Mouse (Mus musculus) frontal cortex, postnatal 25 days (tissue): ENCODE data around the gene Acbd5.
A peak's percentile ranks its signal among the peaks of the same experiment; 100 is the strongest.

Source experiments
- DNase-seq, 2 experiments: peaks; one replicate each; pipeline ENCODE4 v3.0.0; 2022; ENCODE audit warnings: low spot score in 2 of 2

Gene Acbd5

GRCm38 (mm10) chr2:23068894-23069744, 1.2 kb downstream of the Acbd5 start:
- peak; percentile 84 to 93 for DNase-seq

DNA sequence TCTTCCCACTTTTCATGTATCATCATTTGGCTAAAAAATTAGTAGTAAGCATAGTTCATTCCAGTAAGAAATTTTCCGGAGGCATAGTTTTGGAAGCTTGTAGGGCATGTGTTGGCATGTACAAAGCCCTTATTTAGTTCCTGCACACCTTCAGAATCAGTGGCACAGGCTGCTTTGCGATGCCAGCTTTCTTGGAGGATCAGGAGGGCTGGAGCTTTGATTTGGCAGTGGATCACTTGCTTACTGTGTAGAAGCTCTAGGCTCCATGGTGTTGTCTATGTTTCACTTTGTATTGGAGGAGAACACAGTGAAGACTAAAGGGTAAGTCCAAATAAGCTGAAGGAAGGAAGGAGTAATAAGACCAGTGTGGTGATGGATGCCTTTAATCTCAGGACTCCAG, 2.5 kb downstream of the Acbd5 start:
- no peak for DNase-seq

DNA sequence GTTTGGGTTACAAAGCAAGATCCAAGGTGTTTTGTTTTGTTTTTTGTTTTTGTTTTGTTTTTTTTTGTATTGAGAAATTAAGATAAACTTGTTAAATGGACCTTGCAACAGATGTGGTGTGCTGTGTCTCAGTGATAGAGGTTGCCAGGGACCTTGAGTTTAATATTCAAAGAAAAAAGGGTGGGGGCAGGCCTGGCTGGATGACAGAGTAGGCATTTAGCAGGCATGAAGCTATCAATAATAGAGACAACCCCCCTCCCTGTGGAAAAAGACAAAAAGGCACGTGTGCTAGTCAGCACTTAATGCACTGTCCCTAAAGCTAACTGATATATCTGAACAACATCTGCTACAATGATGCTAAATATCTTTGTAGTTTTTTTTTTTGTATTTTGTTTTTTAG, 3.4 kb downstream of the Acbd5 start:
- DNase-seq: no peak

- DNase-seq: no peak
These were observed 7.9 kb downstream of the Acbd5 start for GRCm38 (mm10) chr2:23075846-23076245.

- DNase-seq: no peak
These were observed 8.8 kb downstream of the Acbd5 start for GRCm38 (mm10) chr2:23076783-23077182.

DNA sequence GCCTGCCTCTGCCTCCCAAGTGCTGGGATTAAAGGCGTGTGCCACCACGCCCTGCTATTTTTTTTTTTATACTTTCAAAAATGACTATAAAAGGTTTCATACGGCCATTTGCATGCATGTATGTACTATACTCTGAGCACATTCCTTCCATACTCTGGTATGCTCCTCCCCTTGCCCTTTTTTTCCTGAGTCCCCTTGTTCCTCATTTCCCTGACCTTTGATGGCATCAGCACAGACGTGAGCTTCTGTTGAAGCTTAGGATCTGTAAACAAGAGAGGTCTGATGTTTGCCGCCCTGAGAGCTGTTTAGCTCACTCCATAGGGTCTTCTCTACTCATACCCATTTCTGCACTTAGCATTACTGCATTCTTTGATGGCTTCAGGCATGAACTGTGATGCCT, 9.7 kb downstream of the Acbd5 start:
- no peak for DNase-seq

DNA sequence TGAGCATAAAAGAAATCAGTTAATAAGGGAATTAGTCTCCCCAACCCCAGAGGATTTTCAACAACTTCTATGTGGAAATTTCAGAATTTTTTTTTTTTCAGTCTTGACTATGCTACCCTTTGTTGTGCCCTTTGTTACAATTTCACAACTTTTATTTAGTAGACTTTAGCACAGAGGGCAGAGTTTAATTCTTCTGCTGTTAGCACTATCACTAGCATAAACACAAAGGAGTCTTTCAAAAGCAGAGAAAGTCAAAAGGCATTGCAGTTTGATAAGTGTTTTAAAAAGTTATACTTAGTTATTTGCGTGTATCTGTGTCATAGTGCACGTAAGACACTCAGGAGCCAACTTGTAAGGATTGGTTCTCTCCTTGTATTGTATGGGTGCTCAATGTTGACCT, 10.6 kb downstream of the Acbd5 start:
- no peak for DNase-seq

- DNase-seq: no peak
These were observed 16.6 kb downstream of the Acbd5 start for GRCm38 (mm10) chr2:23084540-23084939.

- no peak for DNase-seq
These were observed 24.2 kb downstream of the Acbd5 start for GRCm38 (mm10) chr2:23092216-23092615.

DNA sequence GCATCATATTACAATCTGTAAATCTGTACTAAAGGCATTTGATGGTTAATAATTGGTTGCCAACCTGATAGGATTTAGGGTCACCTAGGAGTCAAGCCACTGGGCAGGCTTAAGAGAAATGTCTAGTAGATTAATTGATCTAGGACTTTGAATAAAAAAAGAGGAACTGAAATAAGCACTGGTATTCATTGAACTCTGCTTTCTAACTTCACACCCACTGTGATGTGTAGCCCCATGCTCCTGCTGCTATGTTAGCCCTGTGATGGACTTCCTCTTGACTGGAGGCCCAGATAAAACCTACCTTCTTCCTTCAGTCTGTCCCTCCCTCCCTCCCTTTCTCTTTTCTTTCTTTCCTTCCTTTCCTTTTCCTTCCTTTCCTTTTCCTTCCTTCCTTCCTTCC, 29.1 kb downstream of the Acbd5 start:
- no peak for DNase-seq

DNA sequence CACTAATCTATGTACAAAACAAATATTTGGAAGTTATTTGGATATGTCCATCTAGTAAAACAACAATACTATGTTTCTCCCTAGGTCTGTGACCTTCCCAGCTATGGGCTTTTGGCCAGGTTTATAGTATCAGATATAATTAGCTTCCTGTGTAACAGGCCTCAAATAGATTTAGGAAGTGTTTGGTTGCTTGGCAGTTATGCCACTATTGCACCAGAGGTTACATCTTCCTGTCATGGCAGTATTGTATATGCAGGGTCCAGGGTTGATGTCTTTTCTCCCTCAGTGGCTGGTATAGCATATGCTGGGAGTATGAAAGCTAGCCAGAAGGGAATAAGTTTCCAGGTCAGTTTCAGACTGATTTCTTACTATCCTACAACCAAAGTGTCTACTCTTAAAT, 34.3 kb downstream of the Acbd5 start:
- DNase-seq: no peak

DNA sequence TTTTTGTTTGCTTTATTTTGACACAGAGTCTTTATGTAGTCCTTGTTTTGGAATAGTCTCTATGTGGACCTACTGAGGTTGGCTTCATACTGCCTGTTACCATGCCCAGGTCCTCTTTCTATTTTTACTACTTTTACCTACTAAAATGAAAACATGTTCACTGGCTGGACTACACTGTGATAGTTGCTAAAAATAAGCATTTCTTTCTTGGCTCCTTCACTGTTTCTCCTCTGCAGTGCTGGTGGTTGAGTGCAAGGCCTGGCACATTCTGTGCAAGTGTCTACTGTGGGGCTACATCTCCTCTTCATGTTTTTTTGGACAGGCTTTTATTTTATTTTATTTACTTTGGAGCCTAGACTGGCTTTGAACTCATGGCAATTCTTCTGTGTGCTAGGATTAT, 51.6 kb downstream of the Acbd5 start:
- DNase-seq: no peak

DNA sequence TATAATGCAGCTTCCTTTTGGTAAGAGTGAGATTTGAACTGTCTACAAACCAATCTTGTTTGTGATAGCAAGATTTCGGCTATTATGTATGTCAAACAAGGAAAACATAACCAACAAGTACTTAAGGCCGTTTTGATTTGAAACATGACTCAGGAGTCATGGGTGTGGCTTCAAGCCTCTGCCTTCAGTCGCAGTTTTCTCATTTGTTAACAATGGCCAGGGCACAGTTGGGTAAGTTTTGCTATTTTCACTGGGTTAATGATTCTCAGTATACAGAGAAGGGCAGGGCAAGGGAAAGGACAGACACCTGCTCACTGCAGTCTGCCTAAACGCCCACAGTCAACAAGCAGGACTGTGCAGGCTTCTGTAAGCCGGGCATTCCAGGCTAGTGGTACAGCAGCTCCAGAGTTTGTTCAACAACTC, 87.2 kb downstream of the Acbd5 start:
- no peak for DNase-seq

DNA sequence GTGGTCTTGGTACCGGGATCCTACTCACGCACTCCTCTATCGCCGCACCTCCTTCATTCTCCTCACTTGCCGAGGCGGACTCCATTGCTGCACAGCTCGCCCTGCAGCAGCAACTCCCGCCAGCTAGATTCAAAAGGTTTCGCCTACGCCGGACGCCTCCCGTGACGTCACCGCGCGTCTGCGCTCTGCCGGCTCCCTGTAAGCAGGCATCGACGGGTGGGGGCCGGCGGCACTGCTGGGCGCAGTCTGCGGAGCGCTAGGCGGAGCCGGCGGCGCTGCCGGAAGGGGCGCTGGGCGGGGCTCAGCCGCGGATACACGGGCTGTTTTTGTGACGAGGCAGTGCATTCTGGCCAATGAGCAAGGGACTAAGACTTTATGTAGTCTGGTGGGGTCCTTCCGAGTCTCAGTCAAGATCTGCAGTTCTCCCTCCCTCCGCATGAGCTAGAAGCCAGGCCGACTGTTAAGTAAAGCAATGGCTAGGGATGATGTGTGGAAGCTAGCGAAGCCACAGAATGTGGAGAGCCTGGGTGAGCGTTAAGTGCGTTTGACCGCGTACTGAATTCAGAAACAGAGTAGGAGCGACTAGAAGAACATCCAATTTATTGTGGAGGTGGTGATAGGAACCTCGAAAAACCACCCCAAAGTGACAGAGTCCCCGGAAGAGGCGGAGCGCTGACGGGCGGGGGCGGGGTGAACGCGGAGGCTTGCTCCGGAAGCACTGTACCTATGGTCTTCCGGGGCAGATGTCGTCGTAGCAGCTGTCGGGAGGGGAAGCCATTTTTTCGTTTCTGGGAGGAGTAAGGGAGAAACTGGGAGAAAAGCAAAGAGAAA, 88.0 kb downstream of the Acbd5 start, which contains the start of the genes Mastl and Yme1l1:
Gene Mastl, minus strand, starts transcription at position 248 of the 831 bp plus-strand sequence.
Gene Yme1l1, plus strand, starts transcription at position 593 of the 831 bp plus-strand sequence.
- peak; percentile 94 to 95 for DNase-seq

GRCm38 (mm10) chr2:23156608-23157081, 88.7 kb downstream of the Acbd5 start:
- no peak for DNase-seq
